Mouse (Mus musculus) neural tube, embryonic 11.5 days (tissue): ENCODE measurements around the gene Krtap31-2. TPM values are rescaled to one million over a fixed set of nuclear protein-coding genes. Genes with fewer than 3 reads are reported as not detected.

Source experiments
- ATAC-seq: fragments of 200-750 bp; cut with Nextera tagmentation; 2 replicates; pipeline ENCODE4 v1.8.0; 2017; ENCODE audit warnings: moderate number of reproducible peaks, mild to moderate bottlenecking, moderate TSS enrichment, moderate library complexity; ENCODE audit not compliant: insufficient read depth, low FRiP score, low TSS enrichment
- DNase-seq: peaks from one replicate; pipeline ENCODE4 v3.0.0-alpha.2; 2015; ENCODE audit warnings: low spot score
- H3K27ac ChIP-seq: fragments of 300-500 bp; sonication (generic); 2 replicates; pipeline ENCODE4 v1.5.1; 2014; ENCODE audit warnings: low read depth, mild to moderate bottlenecking, low read length
- H3K27me3 ChIP-seq: fragments of 300-500 bp; sonication (generic); 2 replicates; pipeline ENCODE4 v1.6.1; 2014; ENCODE audit warnings: mild to moderate bottlenecking, low read length, mixed read lengths; ENCODE audit not compliant: control insufficient read depth, insufficient read depth
- H3K36me3 ChIP-seq: fragments of 300-500 bp; sonication (generic); 2 replicates; pipeline ENCODE4 v1.6.1; 2014; ENCODE audit warnings: mild to moderate bottlenecking, low read length, moderate library complexity, mixed read lengths; ENCODE audit not compliant: control insufficient read depth, insufficient read depth
- H3K4me1 ChIP-seq: fragments of 300-500 bp; sonication (generic); 2 replicates; pipeline ENCODE4 v1.6.1; 2014; ENCODE audit warnings: low read length, mixed read lengths; ENCODE audit not compliant: control insufficient read depth, insufficient read depth
- H3K4me2 ChIP-seq: fragments of 300-500 bp; sonication (generic); 2 replicates; pipeline ENCODE4 v1.6.1; 2014; ENCODE audit warnings: low read depth, mild to moderate bottlenecking, moderate library complexity
- H3K4me3 ChIP-seq: fragments of 300-500 bp; sonication (generic); 2 replicates; pipeline ENCODE4 v1.5.1; 2014; ENCODE audit warnings: low read depth, low read length
- H3K9ac ChIP-seq: fragments of 300-500 bp; sonication (generic); 2 replicates; pipeline ENCODE4 v1.6.1; 2014; ENCODE audit warnings: mild to moderate bottlenecking, low read length
- H3K9me3 ChIP-seq: fragments of 300-500 bp; sonication (generic); 2 replicates; pipeline ENCODE4 v1.6.1; 2016; ENCODE audit warnings: low read length; ENCODE audit not compliant: control insufficient read depth
- WGBS: fragments of 180-500 bp; shearing (Covaris S2); extraction: QIAGEN DNeasy Blood & Tissue Kit; methylation state at CpG from one replicate; pipeline ENCODE4 v1.1.7; 2014; 5-methylcytosine and 5-hydroxymethylcytosine counted together
- polyA plus RNA-seq: library from polyadenylated mRNA; unstranded; fragments of >200 nt; fragmentation: Nextera tagmentation; extraction: Ambion mirVana; gene quantifications from 2 replicates; pipeline ENCODE4 v1.2.1, GENCODE M21; 2014

Gene Krtap31-2
- polyA plus RNA-seq: not detected in 2 replicates

DNA sequence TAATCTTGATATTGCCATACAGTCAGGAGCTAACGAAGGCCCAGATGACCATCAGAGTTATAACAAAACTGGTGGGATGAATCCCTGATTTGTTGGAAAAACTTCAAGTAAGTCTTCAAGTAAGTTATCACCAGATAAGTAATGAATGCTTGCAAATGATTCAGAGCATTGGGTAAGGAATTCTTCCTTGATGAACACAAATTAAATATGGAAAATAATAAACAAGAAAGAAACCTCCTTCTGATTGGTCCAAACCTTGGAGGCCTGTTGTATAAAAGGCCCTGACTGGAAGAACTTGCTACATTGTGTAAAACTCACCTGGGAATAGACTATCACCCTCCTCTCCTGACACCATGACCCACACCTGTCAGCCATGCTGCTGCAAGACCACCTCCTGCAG is at the start of gene Krtap31-2:
Krtap31-2 (plus strand) TSS at position 301 of the 400 bp plus-strand sequence.
- Histone ChIP-seq H3K27ac (no peak within 1 kb of the TSS), H3K4me3 (no peak within 1 kb of the TSS), H3K36me3 (no peaks in the 10 kb centered on the region), H3K9ac (no peak within 1 kb of the TSS), H3K4me2 (no peak within 1 kb of the TSS), H3K9me3 (no peaks in the 10 kb centered on the region), H3K27me3 (no peaks in the 10 kb centered on the region), H3K4me1 (no peaks in the 10 kb centered on the region)
- no peak for DNase-seq
- WGBS: 90% methylated on average over 1 of the region's 1 CpGs
- ATAC-seq: no peak

DNA sequence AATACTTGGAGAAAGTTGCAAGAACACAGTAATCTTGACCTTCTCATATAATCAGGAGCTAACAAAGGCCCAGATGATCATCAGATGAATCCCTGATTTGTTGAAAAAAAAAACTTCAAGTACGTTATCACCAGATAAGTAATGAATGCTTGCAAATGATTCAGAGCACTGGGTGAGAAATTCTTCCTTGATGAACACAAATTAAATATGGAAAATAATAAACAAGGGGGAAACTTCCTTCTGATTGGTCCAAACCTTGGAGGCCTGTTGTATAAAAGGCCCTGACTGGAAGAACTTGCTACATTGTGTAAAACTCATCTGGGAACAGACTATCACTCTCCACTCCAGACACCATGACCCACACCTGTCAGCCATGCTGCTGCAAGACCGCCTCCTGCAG is 28.5 kb upstream of the Krtap31-2 start, which contains the start of gene Krtap31-1:
Krtap31-1 (plus strand) TSS at position 301 of the 400 bp plus-strand sequence.
- Histone ChIP-seq H3K4me3 (no peak within 1 kb of the TSS), H3K27me3 (no peaks in the 10 kb centered on the region), H3K9me3 (no peaks in the 10 kb centered on the region), H3K4me1 (no peaks in the 10 kb centered on the region), H3K4me2 (no peak within 1 kb of the TSS), H3K36me3 (no peaks in the 10 kb centered on the region), H3K27ac (no peak within 1 kb of the TSS), H3K9ac (no peak within 1 kb of the TSS)
- WGBS: 90% methylated on average over 2 of the region's 2 CpGs
- no peak for DNase-seq
- ATAC-seq: no peak

DNA sequence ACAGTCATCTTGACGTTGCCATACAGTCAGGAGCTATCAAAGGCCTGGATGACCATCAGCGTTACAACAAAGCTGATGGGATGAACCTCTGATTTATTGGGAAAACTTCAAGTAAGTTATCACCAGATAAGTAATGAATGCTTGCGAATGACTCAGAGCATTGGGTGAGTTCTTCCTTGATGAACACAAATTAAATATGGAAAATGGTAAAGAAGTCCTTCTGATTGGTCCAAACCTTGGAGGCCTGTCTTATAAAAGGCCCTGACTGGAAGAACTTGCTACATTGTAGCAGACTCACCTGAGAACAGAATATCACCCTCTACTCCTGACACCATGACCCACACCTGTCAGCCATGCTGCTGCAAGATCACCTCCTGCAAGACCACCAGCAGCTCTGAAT is 21.6 kb upstream of the Krtap31-2 start, which contains the start of gene Gm11565:
Gm11565 (plus strand) TSS at position 301 of the 400 bp plus-strand sequence.
- H3K27ac ChIP-seq: no peak within 1 kb of the TSS

DNA sequence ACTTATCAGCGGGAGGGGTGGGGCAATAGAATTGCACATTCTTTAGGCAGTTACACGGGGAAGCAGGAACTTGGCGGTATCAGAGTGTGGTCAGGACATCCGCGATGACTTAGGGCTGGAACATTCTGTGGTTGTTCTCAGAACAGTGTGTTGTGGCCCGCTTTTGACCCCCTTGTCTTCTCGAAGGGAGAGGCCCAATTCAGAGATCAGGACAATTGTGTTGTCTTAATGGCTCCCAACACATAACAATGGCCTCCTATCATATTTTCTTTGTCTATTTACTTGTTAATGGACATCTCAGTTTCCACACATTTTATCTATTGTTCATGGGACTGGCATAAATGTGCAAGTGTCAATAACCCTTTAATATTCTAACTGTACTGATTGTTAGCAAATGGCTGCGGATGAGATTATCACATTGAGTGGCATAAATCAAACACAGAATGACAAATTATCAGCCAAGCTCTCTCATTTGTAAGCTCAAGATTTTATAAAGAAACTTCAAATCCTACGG is 1.7 kb downstream of the Krtap31-2 start:
- WGBS: 86% methylated on average over 9 of the region's 9 CpGs
- no peak for DNase-seq
- Histone ChIP-seq H3K36me3 (no peaks in the 10 kb centered on the region), H3K4me1 (no peaks in the 10 kb centered on the region), H3K4me3 (no peak overlapping the region), H3K9ac (no peak overlapping the region), H3K27me3 (no peaks in the 10 kb centered on the region), H3K9me3 (no peaks in the 10 kb centered on the region), H3K27ac (no peak overlapping the region), H3K4me2 (no peak overlapping the region)
- no peak for ATAC-seq

More for the DNA sequence above, 21.6 kb upstream of the Krtap31-2 start, which contains the start of gene Gm11565:
- ATAC-seq (no peak), DNase-seq (no peak)
- Histone ChIP-seq H3K27me3 (no peaks in the 10 kb centered on the region), H3K9me3 (no peaks in the 10 kb centered on the region), H3K4me2 (no peak within 1 kb of the TSS), H3K4me3 (no peak within 1 kb of the TSS), H3K4me1 (no peaks in the 10 kb centered on the region), H3K9ac (no peak within 1 kb of the TSS), H3K36me3 (no peaks in the 10 kb centered on the region)
- 95% methylated on average over 3 of the region's 3 CpGs for WGBS

DNA sequence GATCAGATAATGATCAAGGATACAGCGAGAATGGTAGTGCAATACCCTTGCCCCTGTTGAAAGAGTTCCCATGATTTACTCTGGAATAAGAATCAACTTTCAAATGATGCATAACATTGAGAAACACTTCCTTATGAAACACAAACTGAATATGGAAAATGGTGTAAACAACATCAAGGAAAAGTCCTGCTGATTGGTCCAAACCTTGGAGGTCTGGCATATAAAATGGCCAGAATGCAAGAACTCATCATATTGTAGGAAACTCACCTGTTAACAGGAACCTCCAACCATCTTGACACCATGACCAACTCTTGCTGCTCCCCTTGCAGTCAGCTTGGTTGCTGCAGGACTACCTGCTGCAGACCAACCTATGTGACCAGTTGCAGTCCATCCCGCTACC is 12.1 kb downstream of the Krtap31-2 start, which contains the start of gene Krtap9-5:
Krtap9-5 (plus strand) TSS at position 301 of the 400 bp plus-strand sequence.
- ATAC-seq (no peak), DNase-seq (no peak)
- no peaks in the 10 kb centered on the region for H3K9me3 ChIP-seq
- H3K4me3 ChIP-seq: no peak within 1 kb of the TSS
- no peaks in the 10 kb centered on the region for H3K36me3 ChIP-seq
- no peak within 1 kb of the TSS for H3K27ac ChIP-seq
- no peaks in the 10 kb centered on the region for H3K27me3 ChIP-seq
- 83% methylated on average over 2 of the region's 2 CpGs for WGBS
- H3K4me2 ChIP-seq: no peak within 1 kb of the TSS
- H3K4me1 ChIP-seq: no peaks in the 10 kb centered on the region
- H3K9ac ChIP-seq: no peak within 1 kb of the TSS

DNA sequence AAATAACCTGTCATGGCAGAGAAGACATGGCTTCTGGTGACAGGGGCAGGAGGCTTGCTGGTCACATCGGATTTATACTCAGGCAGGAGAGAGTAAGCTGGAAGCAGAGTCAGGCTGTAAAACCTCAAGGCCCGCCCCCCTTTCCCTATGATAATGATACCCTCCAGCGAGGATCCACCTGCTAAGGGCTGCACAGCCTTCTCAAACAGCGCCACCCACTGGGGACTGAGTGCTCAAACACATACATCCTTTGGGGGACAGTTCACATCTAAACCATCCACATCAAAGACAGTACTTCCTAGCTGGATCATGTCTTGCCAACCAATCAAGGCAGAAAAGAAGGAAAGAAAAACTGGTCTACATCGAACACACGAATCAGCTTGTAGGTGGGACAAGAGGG is 28.1 kb downstream of the Krtap31-2 start:
- 45% methylated on average over 6 of the region's 6 CpGs for WGBS
- H3K27me3 ChIP-seq: no peaks in the 10 kb centered on the region
- no peak for ATAC-seq

DNA sequence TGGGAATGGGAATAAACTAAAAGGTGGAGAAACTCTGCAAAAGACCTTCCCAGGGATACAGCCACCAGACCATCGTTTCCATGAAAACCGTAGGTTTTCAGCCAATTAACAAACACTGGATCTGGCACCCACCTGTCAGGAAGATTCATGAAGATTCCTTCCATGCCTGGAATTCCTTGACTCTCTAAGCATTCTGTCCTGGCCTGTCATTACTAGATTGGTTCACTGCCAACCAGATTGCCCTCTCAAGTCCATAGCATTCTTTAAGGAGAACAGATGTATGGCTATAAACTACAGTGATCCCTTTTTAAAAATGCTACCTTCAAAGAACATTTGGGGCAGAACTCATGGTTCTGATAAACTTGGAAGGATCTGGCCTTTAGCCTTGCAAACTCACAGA is 29.9 kb downstream of the Krtap31-2 start:
- Histone ChIP-seq H3K27ac (no peak overlapping the region), H3K27me3 (no peaks in the 10 kb centered on the region), H3K9ac (no peak overlapping the region), H3K4me1 (no peaks in the 10 kb centered on the region), H3K4me3 (no peak overlapping the region), H3K36me3 (no peaks in the 10 kb centered on the region), H3K9me3 (no peaks in the 10 kb centered on the region), H3K4me2 (no peak overlapping the region)
- no peak for ATAC-seq
- no peak for DNase-seq
- 69% methylated on average over 2 of the region's 2 CpGs for WGBS

More for the DNA sequence above, 28.1 kb downstream of the Krtap31-2 start:
- no peak overlapping the region for H3K27ac ChIP-seq
- H3K9me3 ChIP-seq: no peaks in the 10 kb centered on the region
- no peak overlapping the region for H3K4me2 ChIP-seq
- no peak for DNase-seq
- H3K36me3 ChIP-seq: no peaks in the 10 kb centered on the region
- no peaks in the 10 kb centered on the region for H3K4me1 ChIP-seq
- no peak overlapping the region for H3K4me3 ChIP-seq
- no peak overlapping the region for H3K9ac ChIP-seq

DNA sequence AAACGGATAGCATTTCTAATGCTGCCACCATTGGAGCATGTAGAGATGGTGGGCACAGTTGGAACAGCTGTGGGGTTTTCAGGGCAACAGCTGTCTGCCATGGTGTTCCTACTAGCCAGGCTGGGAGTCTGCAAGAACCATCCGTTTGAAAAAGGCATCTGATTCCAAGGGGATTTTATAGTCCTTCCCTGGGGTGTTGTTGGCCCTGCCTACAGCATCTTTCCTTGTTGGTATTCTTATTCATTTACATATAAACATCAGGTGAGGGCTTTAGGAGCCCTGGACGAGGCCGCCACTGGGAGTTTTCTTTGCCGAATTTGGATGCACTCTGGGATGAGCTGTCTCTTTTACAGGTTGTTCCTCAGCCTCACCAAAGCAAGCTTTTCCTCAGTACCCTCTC is 42.9 kb downstream of the Krtap31-2 start, which contains the start of gene Krtap29-1:
Krtap29-1 (minus strand) TSS at position 101 of the 400 bp plus-strand sequence.
- Histone ChIP-seq H3K4me2 (no peak within 1 kb of the TSS), H3K4me3 (no peak within 1 kb of the TSS), H3K9me3 (no peaks in the 10 kb centered on the region), H3K27me3 (no peaks in the 10 kb centered on the region), H3K4me1 (no peaks in the 10 kb centered on the region), H3K27ac (no peak within 1 kb of the TSS), H3K36me3 (no peaks in the 10 kb centered on the region), H3K9ac (no peak within 1 kb of the TSS)
- DNase-seq: no peak
- no peak for ATAC-seq
- WGBS: 65% methylated on average over 5 of the region's 5 CpGs

DNA sequence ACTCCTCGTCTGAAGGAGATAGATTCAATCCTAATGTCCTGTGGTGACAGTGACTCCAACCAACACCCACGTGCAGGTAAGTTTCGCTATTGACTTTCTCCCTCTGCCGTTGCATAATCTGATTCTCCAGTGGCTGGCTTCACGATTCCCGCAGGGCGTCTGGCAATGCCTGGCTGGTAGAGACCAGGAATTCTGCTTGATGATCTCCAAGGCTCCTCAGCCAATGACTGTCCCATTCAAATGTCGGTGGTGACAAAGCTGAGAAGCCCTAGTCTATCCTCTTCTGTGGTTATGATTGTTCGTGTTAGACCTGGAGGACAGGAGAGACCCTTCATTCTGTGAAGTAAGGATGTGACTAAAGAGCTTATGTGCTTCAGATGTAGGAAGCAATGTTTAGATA is 46.6 kb downstream of the Krtap31-2 start:
- no peak overlapping the region for H3K27ac ChIP-seq
- H3K36me3 ChIP-seq: no peaks in the 10 kb centered on the region
- no peak overlapping the region for H3K9ac ChIP-seq
- H3K4me1 ChIP-seq: no peaks in the 10 kb centered on the region
- no peak overlapping the region for H3K4me2 ChIP-seq
- no peaks in the 10 kb centered on the region for H3K27me3 ChIP-seq
- no peak for DNase-seq
- WGBS: 90% methylated on average over 9 of the region's 9 CpGs
- no peak overlapping the region for H3K4me3 ChIP-seq
- no peaks in the 10 kb centered on the region for H3K9me3 ChIP-seq
- no peak for ATAC-seq
